In the genomic region with DNA sequence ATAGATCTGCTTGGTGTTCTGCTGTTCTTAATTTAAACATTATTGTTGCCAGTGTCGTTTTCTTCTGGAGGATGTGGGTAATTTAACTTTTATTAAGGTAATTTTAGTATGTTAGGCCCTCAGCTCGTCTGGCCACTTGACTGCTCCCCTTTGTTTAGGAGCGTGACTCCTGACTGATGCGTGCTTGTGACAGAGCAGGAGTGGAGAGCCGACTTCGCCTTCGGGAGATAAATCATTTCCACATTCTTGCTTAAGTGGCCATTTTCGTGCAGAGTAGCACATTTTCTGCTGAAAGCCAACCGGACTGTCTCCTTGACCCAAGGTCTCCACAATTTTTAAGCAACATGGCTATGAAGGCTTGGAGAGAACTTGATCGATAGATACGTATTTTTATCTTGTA, we compare ENCODE assay signal across 22 mouse cellular contexts.
"Had no signal": no experiment of that assay in that cellular context is flagged by ENCODE, and none has a peak within 500 bp of the region (broad histone marks: within the 10 kb centered on the region; RNA-seq: fewer than 3 reads in every experiment).

No protein-coding gene starts in this region.

- H3K4me1 ChIP-seq: limb, embryonic 15.5 days; midbrain, embryonic 13.5 days; neural tube, embryonic 13.5 days had no signal

- H3K27me3 ChIP-seq: limb, embryonic 12.5 days; limb, embryonic 15.5 days; midbrain, embryonic 13.5 days; neural tube, embryonic 13.5 days had no signal

- H3K9me3 ChIP-seq: limb, embryonic 12.5 days; limb, embryonic 15.5 days; midbrain, embryonic 10.5 days; midbrain, embryonic 13.5 days; neural tube, embryonic 13.5 days had no signal

- H3K27ac ChIP-seq: limb, embryonic 12.5 days; limb, embryonic 15.5 days; liver, embryonic 14.5 days; macrophage; midbrain, embryonic 10.5 days; midbrain, embryonic 13.5 days; neural tube, embryonic 13.5 days had no signal

- DNase-seq: kidney, adult 2 months; kidney, postnatal 10 days; kidney, postnatal 4 days; left cerebral cortex, postnatal 4 days; liver, postnatal 0 days; lung, embryonic 14.5 days; retina, postnatal 1 day; right cerebral cortex, postnatal 25 days; spleen, adult 18-20 months; thymus, adult 18-20 months; thymus, postnatal 36 days had no signal

- H3K9ac ChIP-seq: limb, embryonic 12.5 days; limb, embryonic 15.5 days; liver, embryonic 14.5 days; liver, postnatal 0 days; lung, embryonic 14.5 days; midbrain, embryonic 13.5 days; neural tube, embryonic 13.5 days had no signal

- H3K4me3 ChIP-seq: limb, embryonic 12.5 days; limb, embryonic 15.5 days; midbrain, embryonic 10.5 days; midbrain, embryonic 13.5 days; myocyte; neural tube, embryonic 13.5 days had no signal

- ATAC-seq: liver, postnatal 0 days; lung, postnatal 0 days; midbrain, embryonic 13.5 days; midbrain, embryonic 16.5 days had no signal

- H3K4me2 ChIP-seq: limb, embryonic 12.5 days; limb, embryonic 15.5 days; liver, embryonic 11.5 days; lung, embryonic 14.5 days; midbrain, embryonic 13.5 days; neural tube, embryonic 13.5 days had no signal

- H3K36me3 ChIP-seq: limb, embryonic 12.5 days; limb, embryonic 15.5 days; midbrain, embryonic 10.5 days; midbrain, embryonic 13.5 days; neural tube, embryonic 13.5 days had no signal
